Comparison of ENCODE assay signal across 16 mouse cellular contexts in the genomic region with DNA sequence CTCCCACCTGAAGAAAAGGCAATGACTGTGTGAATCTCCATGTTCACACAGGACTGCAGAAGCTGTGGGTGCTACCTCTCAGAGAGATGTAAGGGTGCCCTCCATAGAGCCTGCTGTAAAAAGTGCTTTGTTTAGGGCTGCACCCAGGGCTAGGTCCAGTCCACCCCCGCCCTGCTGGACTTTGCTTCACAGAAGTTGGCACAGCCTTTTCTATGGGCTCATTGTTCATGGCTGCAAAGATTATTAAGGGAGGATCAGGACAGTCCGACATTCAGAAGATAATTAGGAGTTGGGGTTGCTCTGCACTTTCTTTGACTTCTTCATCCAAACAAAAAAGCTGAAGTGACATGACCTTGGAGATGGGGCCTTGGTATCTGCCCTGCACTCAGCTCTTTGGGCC. TPM values are rescaled to one million over a fixed set of nuclear protein-coding genes. Genes with fewer than 3 reads are reported as not detected.
DNase-seq lines count a peak whose midpoint lies in the region; ATAC-seq and TF ChIP-seq lines count a peak whose summit lies in the region.
"Had no signal": no experiment of that assay in that cellular context is flagged by ENCODE, and none has a peak within 500 bp of the region (broad histone marks: within the 10 kb centered on the region; RNA-seq: fewer than 3 reads in every experiment).

No protein-coding gene starts in this region.

- H3K4me2 ChIP-seq in kidney, embryonic 15.5 days = no peak overlapping the region
- no peak overlapping the region for H3K4me2 ChIP-seq in stomach, embryonic 15.5 days
- no peak overlapping the region for H3K4me2 ChIP-seq in forebrain, embryonic 12.5 days
- H3K4me2 ChIP-seq: embryonic facial prominence, embryonic 13.5 days; hindbrain, embryonic 14.5 days; midbrain, embryonic 12.5 days had no signal

- TF ChIP-seq POLR2A in bone marrow macrophage, adult 2 months (IDR thresholded peaks at IDR 0.05; ENCODE audit: borderline replicate concordance, low read depth, low read length) = no peak

- no peak for TF ChIP-seq CTCF in bone marrow macrophage, adult 2 months (IDR thresholded peaks at IDR 0.05; ENCODE audit: low read depth, low read length)

- 86% methylated on average over 2 of the region's 2 CpGs for WGBS in kidney, embryonic 15.5 days
- 68% methylated on average over 2 of the region's 2 CpGs for WGBS in stomach, embryonic 15.5 days
- WGBS in forebrain, embryonic 12.5 days = 44% methylated on average over 2 of the region's 2 CpGs

- H3K4me1 ChIP-seq in kidney, embryonic 15.5 days = no peaks in the 10 kb centered on the region
- peaks cover 43% of the 10 kb centered on the region for H3K4me1 ChIP-seq in bone marrow macrophage, adult 2 months (ENCODE audit: control insufficient read depth, insufficient read depth, low read length)
- H3K4me1 ChIP-seq in stomach, embryonic 15.5 days = 0 out of 2 replicates have a peak, but pooled peaks cover 6% of the 10 kb centered on the region
- H3K4me1 ChIP-seq in forebrain, embryonic 12.5 days = peaks cover 3% of the 10 kb centered on the region; the same call in 1 of the 2 replicates

- no peaks in the 10 kb centered on the region for H3K9me3 ChIP-seq in kidney, embryonic 15.5 days (replicated peaks)
- H3K9me3 ChIP-seq in stomach, embryonic 15.5 days = no peaks in the 10 kb centered on the region
- H3K9me3 ChIP-seq in forebrain, embryonic 12.5 days = no peaks in the 10 kb centered on the region
- H3K9me3 ChIP-seq: embryonic facial prominence, embryonic 13.5 days; midbrain, embryonic 12.5 days had no signal

- no peak overlapping the region for H3K27ac ChIP-seq in kidney, embryonic 15.5 days
- H3K27ac ChIP-seq in bone marrow macrophage, adult 2 months (ENCODE audit: insufficient read depth, low read depth, low read length) = peak overlapping the region; percentile 43
- H3K27ac ChIP-seq in stomach, embryonic 15.5 days = no peak overlapping the region
- no peak overlapping the region for H3K27ac ChIP-seq in forebrain, embryonic 12.5 days
- H3K27ac ChIP-seq: embryonic facial prominence, embryonic 13.5 days; heart, adult 2 months; hindbrain, embryonic 14.5 days; left cerebral cortex, adult 2 months; midbrain, embryonic 12.5 days had no signal

- peak; percentile 65 for DNase-seq in kidney, adult 11 months
- DNase-seq in kidney, adult 9 months = peak; percentile 84
- DNase-seq: cerebellum, adult 11-12 months; heart, adult 2 months; lung, adult 2 months; lung, postnatal 4 days; right cerebral cortex, postnatal 14 days had no signal

- peaks cover 3% of the 10 kb centered on the region; the same call in 1 of the 2 replicates for H3K36me3 ChIP-seq in kidney, embryonic 15.5 days
- no peaks in the 10 kb centered on the region for H3K36me3 ChIP-seq in stomach, embryonic 15.5 days
- no peaks in the 10 kb centered on the region for H3K36me3 ChIP-seq in forebrain, embryonic 12.5 days (replicated peaks)
- H3K36me3 ChIP-seq: embryonic facial prominence, embryonic 13.5 days; midbrain, embryonic 12.5 days had no signal

- no peak overlapping the region for H3K4me3 ChIP-seq in kidney, embryonic 15.5 days (replicated peaks)
- H3K4me3 ChIP-seq in bone marrow macrophage, adult 2 months (ENCODE audit: insufficient read depth, low read length) = no peak overlapping the region
- no peak overlapping the region for H3K4me3 ChIP-seq in stomach, embryonic 15.5 days (replicated peaks)
- no peak overlapping the region for H3K4me3 ChIP-seq in forebrain, embryonic 12.5 days (replicated peaks)
- H3K4me3 ChIP-seq: embryonic facial prominence, embryonic 13.5 days; heart, adult 2 months; left cerebral cortex, adult 2 months; midbrain, embryonic 12.5 days had no signal

- no peak overlapping the region for H3K9ac ChIP-seq in kidney, embryonic 15.5 days
- H3K9ac ChIP-seq in stomach, embryonic 15.5 days = no peak overlapping the region
- no peak overlapping the region for H3K9ac ChIP-seq in forebrain, embryonic 12.5 days
- H3K9ac ChIP-seq: embryonic facial prominence, embryonic 13.5 days; hindbrain, embryonic 14.5 days; midbrain, embryonic 12.5 days had no signal

- ATAC-seq in kidney, embryonic 15.5 days (replicated peaks; ENCODE audit: low FRiP score) = no peak
- ATAC-seq in stomach, embryonic 15.5 days (ENCODE audit: insufficient read depth, low FRiP score, low read depth) = peak; percentile 53; the same call in 1 of the 2 replicates
- ATAC-seq in granulocyte monocyte progenitor cell, adult 5-6 weeks (replicated peaks; ENCODE audit: poor library complexity, severe bottlenecking) = no peak
- ATAC-seq in forebrain, embryonic 12.5 days (ENCODE audit: low FRiP score) = no peak

- H3K27me3 ChIP-seq in kidney, embryonic 15.5 days = no peaks in the 10 kb centered on the region
- H3K27me3 ChIP-seq in stomach, embryonic 15.5 days (replicated peaks) = no peaks in the 10 kb centered on the region
- no peaks in the 10 kb centered on the region for H3K27me3 ChIP-seq in forebrain, embryonic 12.5 days
- H3K27me3 ChIP-seq: embryonic facial prominence, embryonic 13.5 days; midbrain, embryonic 12.5 days had no signal

RNA-seq across cellular contexts. Expression of a gene that starts 39.4 kb away (rescaled TPM):
- 30.0 and 33.6 TPM in 2 replicates for polyA plus RNA-seq in kidney, embryonic 15.5 days (2015; fragmentation: Nextera tagmentation; extraction: Ambion mirVana)
- polyA plus RNA-seq in bone marrow macrophage, adult 2 months (2012; ENCODE audit: insufficient read depth, insufficient read length, missing spikeins) = 91.0 and 100 TPM in 2 replicates
- 25.5 and 26.1 TPM in 2 replicates for polyA plus RNA-seq in stomach, embryonic 15.5 days (2015; fragmentation: Nextera tagmentation; extraction: Ambion mirVana)
- 71.4 and 92.2 TPM in 2 replicates for total RNA-seq in granulocyte monocyte progenitor cell, adult 5-6 weeks (2014; fragmentation: Nextera tagmentation)
- 44.7 and 53.7 TPM in 2 replicates for total RNA-seq in granulocyte monocyte progenitor cell, adult 5-6 weeks (2017)
- polyA plus RNA-seq in forebrain, embryonic 12.5 days (2016; fragmentation: Nextera tagmentation; extraction: Ambion mirVana) = 43.2 and 45.8 TPM in 2 replicates
